Mouse (Mus musculus) embryonic facial prominence, embryonic 15.5 days (tissue): ENCODE results near the gene Mrpl9. TPM values are rescaled to one million over a fixed set of nuclear protein-coding genes. Genes with fewer than 3 reads are reported as not detected.

ENCODE experiments used
- ATAC-seq: fragments of 200-750 bp; cut with Nextera tagmentation; 2 replicates; pipeline ENCODE4 v1.8.0; 2017; ENCODE audit warnings: low read depth, moderate TSS enrichment; ENCODE audit not compliant: insufficient number of reproducible peaks, low FRiP score, low TSS enrichment
- H3K27ac ChIP-seq: fragments of 300-500 bp; sonication (generic); replicated peaks from 2 replicates; pipeline ENCODE4 v1.5.1; 2015; ENCODE audit warnings: mild to moderate bottlenecking, inconsistent platforms
- H3K27me3 ChIP-seq: fragments of 300-500 bp; sonication (generic); 2 replicates; pipeline ENCODE4 v1.6.1; 2015; ENCODE audit warnings: inconsistent platforms
- H3K36me3 ChIP-seq: fragments of 300-500 bp; sonication (generic); 2 replicates; pipeline ENCODE4 v1.6.1; 2015; ENCODE audit warnings: mild to moderate bottlenecking, inconsistent platforms
- H3K4me1 ChIP-seq: fragments of 300-500 bp; sonication (generic); 2 replicates; pipeline ENCODE4 v1.6.1; 2015; ENCODE audit warnings: inconsistent platforms
- H3K4me2 ChIP-seq: fragments of 300-500 bp; sonication (generic); replicated peaks from 2 replicates; pipeline ENCODE4 v1.6.1; 2015; ENCODE audit warnings: mild to moderate bottlenecking, inconsistent platforms
- H3K4me3 ChIP-seq: fragments of 300-500 bp; sonication (generic); replicated peaks from 2 replicates; pipeline ENCODE4 v1.5.1; 2015; ENCODE audit warnings: mild to moderate bottlenecking, inconsistent platforms
- H3K9ac ChIP-seq: fragments of 300-500 bp; sonication (generic); 2 replicates; pipeline ENCODE4 v1.6.1; 2015; ENCODE audit warnings: inconsistent platforms
- H3K9me3 ChIP-seq: fragments of 300-500 bp; sonication (generic); replicated peaks from 2 replicates; pipeline ENCODE4 v1.6.1; 2016; ENCODE audit warnings: inconsistent platforms
- WGBS: fragments of 180-500 bp; shearing (Covaris S2); methylation state at CpG from one replicate; pipeline ENCODE4 v1.1.7; 2015; 5-methylcytosine and 5-hydroxymethylcytosine counted together
- polyA plus RNA-seq: library from polyadenylated mRNA; unstranded; fragments of >200 nt; fragmentation: Nextera tagmentation; extraction: Ambion mirVana; gene quantifications from 2 replicates; pipeline ENCODE4 v1.2.1, GENCODE M21; 2015

The Mrpl9 gene
- polyA plus RNA-seq, 1 experiment from 2014 or later = 63.7 TPM

GRCm38 (mm10) chr3:94465632-94466430 is 22.7 kb downstream of the Mrpl9 start:
- no peaks in the 10 kb centered on the region for H3K27me3 ChIP-seq
- H3K9me3 ChIP-seq = no peaks in the 10 kb centered on the region
- H3K4me3 ChIP-seq = no peak overlapping the region
- no peak overlapping the region; the same call in 1 of the 2 replicates for H3K27ac ChIP-seq
- H3K36me3 ChIP-seq = no peaks in the 10 kb centered on the region
- H3K4me2 ChIP-seq = no peak overlapping the region
- ATAC-seq = no peak
- H3K9ac ChIP-seq = no peak overlapping the region
- H3K4me1 ChIP-seq = no peaks in the 10 kb centered on the region
- 53% methylated on average over 13 of the region's 13 CpGs for WGBS

GRCm38 (mm10) chr3:94468931-94469330 is 25.8 kb downstream of the Mrpl9 start:
- no peak for ATAC-seq
- no peak overlapping the region for H3K4me3 ChIP-seq
- H3K9ac ChIP-seq = no peak overlapping the region
- no peak overlapping the region for H3K4me2 ChIP-seq
- H3K4me1 ChIP-seq = peaks cover 8% of the 10 kb centered on the region; the same call in 1 of the 2 replicates
- WGBS = 27% methylated on average over 3 of the region's 3 CpGs
- H3K36me3 ChIP-seq = no peaks in the 10 kb centered on the region
- no peaks in the 10 kb centered on the region for H3K27me3 ChIP-seq
- H3K27ac ChIP-seq = no peak overlapping the region
- no peaks in the 10 kb centered on the region for H3K9me3 ChIP-seq

- WGBS = 9% methylated on average over 28 of the region's 28 CpGs
- H3K27me3 ChIP-seq = no peaks in the 10 kb centered on the region
- ATAC-seq = no peak
- H3K9me3 ChIP-seq = no peaks in the 10 kb centered on the region
- no peak overlapping the region for H3K27ac ChIP-seq
- H3K36me3 ChIP-seq = no peaks in the 10 kb centered on the region
- H3K4me3 ChIP-seq = no peak overlapping the region; the same call in 1 of the 2 replicates
- H3K4me1 ChIP-seq = peaks cover 8% of the 10 kb centered on the region; the same call in 1 of the 2 replicates
- no peak overlapping the region for H3K9ac ChIP-seq
- peak overlapping the region; percentile 38 for H3K4me2 ChIP-seq
These were observed 29.5 kb downstream of the Mrpl9 start for GRCm38 (mm10) chr3:94472447-94473114.

GRCm38 (mm10) chr3:94473115-94473505 is 30.0 kb downstream of the Mrpl9 start:
- Histone ChIP-seq H3K36me3 (no peaks in the 10 kb centered on the region), H3K27me3 (no peaks in the 10 kb centered on the region), H3K9me3 (no peaks in the 10 kb centered on the region), H3K4me2 (no peak overlapping the region), H3K4me3 (no peak overlapping the region), H3K9ac (no peak overlapping the region), H3K27ac (no peak overlapping the region), H3K4me1 (peaks cover 8% of the 10 kb centered on the region; the same call in 1 of the 2 replicates)
- 40% methylated on average over 10 of the region's 10 CpGs for whole genome bisulfite sequencing
- no peak for ATAC-seq

- H3K36me3 ChIP-seq = no peaks in the 10 kb centered on the region
- peaks cover 3% of the 10 kb centered on the region for H3K27me3 ChIP-seq
- H3K4me3 ChIP-seq = no peak overlapping the region
- H3K9ac ChIP-seq = no peak overlapping the region
- H3K9me3 ChIP-seq = no peaks in the 10 kb centered on the region
- H3K27ac ChIP-seq = no peak overlapping the region
- no peak overlapping the region for H3K4me2 ChIP-seq
- ATAC-seq = no peak
- 80% methylated on average over 5 of the region's 5 CpGs for WGBS
- H3K4me1 ChIP-seq = peaks cover 8% of the 10 kb centered on the region; the same call in 1 of the 2 replicates
These were observed 30.6 kb downstream of the Mrpl9 start for GRCm38 (mm10) chr3:94473567-94474232.

- ATAC-seq = no peak
- H3K4me2 ChIP-seq = no peak overlapping the region
These were observed 33.4 kb downstream of the Mrpl9 start for GRCm38 (mm10) chr3:94476301-94477035.

GRCm38 (mm10) chr3:94477444-94477843 is 34.3 kb downstream of the Mrpl9 start:
- peaks cover 26% of the 10 kb centered on the region for H3K27me3 ChIP-seq
- H3K9ac ChIP-seq = no peak overlapping the region
- peaks cover 8% of the 10 kb centered on the region; the same call in 1 of the 2 replicates for H3K4me1 ChIP-seq
- no peak overlapping the region for H3K4me2 ChIP-seq
- H3K4me3 ChIP-seq = no peak overlapping the region
- ATAC-seq = no peak
- 61% methylated on average over 4 of the region's 4 CpGs for WGBS
- H3K36me3 ChIP-seq = no peaks in the 10 kb centered on the region
- H3K9me3 ChIP-seq = no peaks in the 10 kb centered on the region
- H3K27ac ChIP-seq = no peak overlapping the region

More at GRCm38 (mm10) chr3:94476301-94477035, 33.4 kb downstream of the Mrpl9 start:
- H3K4me1 ChIP-seq = peaks cover 8% of the 10 kb centered on the region; the same call in 1 of the 2 replicates
- H3K27me3 ChIP-seq = peaks cover 26% of the 10 kb centered on the region
- no peak overlapping the region for H3K27ac ChIP-seq
- WGBS = 67% methylated on average over 8 of the region's 8 CpGs
- H3K4me3 ChIP-seq = no peak overlapping the region
- no peak overlapping the region for H3K9ac ChIP-seq
- no peaks in the 10 kb centered on the region for H3K36me3 ChIP-seq
- H3K9me3 ChIP-seq = no peaks in the 10 kb centered on the region

- ATAC-seq = no peak; the same call in 1 of the 2 replicates
- Histone ChIP-seq H3K9ac (no peak within 1 kb of the TSS), H3K4me2 (no peak within 1 kb of the TSS), H3K9me3 (no peaks in the 10 kb centered on the region), H3K36me3 (no peaks in the 10 kb centered on the region), H3K4me3 (no peak within 1 kb of the TSS), H3K4me1 (0 out of 2 replicates have a peak, but pooled peaks cover 6% of the 10 kb centered on the region), H3K27me3 (peaks cover 26% of the 10 kb centered on the region), H3K27ac (no peak within 1 kb of the TSS)
- WGBS = 4% methylated on average over 14 of the region's 14 CpGs
These were observed 34.9 kb downstream of the Mrpl9 start, which contains the start of gene Celf3 for GRCm38 (mm10) chr3:94477981-94478422. Celf3 (plus strand) TSS chr3:94478295.

GRCm38 (mm10) chr3:94478591-94479169 is 35.6 kb downstream of the Mrpl9 start:
- ATAC-seq = no peak
- WGBS = 12% methylated on average over 9 of the region's 9 CpGs
- no peaks in the 10 kb centered on the region for H3K9me3 ChIP-seq
- H3K4me3 ChIP-seq = no peak overlapping the region
- 0 out of 2 replicates have a peak, but pooled peaks cover 5% of the 10 kb centered on the region for H3K4me1 ChIP-seq
- H3K9ac ChIP-seq = no peak overlapping the region
- no peaks in the 10 kb centered on the region for H3K36me3 ChIP-seq
- peaks cover 26% of the 10 kb centered on the region for H3K27me3 ChIP-seq
- H3K4me2 ChIP-seq = no peak overlapping the region
- H3K27ac ChIP-seq = no peak overlapping the region

GRCm38 (mm10) chr3:94479564-94479963 is 36.4 kb downstream of the Mrpl9 start:
- no peaks in the 10 kb centered on the region for H3K9me3 ChIP-seq
- 3% methylated on average over 11 of the region's 11 CpGs for WGBS
- H3K9ac ChIP-seq = no peak overlapping the region
- no peaks in the 10 kb centered on the region for H3K36me3 ChIP-seq
- H3K4me1 ChIP-seq = 0 out of 2 replicates have a peak, but pooled peaks cover 5% of the 10 kb centered on the region
- ATAC-seq = no peak
- H3K27ac ChIP-seq = no peak overlapping the region
- peaks cover 26% of the 10 kb centered on the region for H3K27me3 ChIP-seq
- H3K4me3 ChIP-seq = no peak overlapping the region; the same call in 1 of the 2 replicates
- H3K4me2 ChIP-seq = peak overlapping the region; percentile 36; the same call in 1 of the 2 replicates
